In the genomic region with DNA sequence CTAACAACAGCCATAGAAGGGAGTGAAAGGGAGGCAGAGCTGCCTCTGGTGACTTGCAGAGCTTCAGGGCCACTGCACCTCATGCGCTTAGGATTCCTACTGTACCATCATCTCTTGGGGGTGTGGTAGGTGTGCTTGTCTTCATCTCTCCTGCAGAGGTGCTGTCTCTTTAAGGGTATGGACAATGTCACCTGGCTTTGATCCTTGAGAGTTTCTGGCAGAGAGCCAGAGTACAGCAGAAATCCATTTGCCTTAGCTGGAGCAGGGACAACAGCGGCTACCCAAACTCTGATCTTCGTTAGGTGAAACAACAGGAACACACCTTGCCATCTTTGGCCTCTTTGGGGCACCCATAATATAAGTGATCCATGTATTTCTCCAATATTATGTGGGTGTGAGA, we compare ENCODE assay signal across 25 mouse cellular contexts.
DNase-seq lines count a peak whose midpoint lies in the region; ATAC-seq and TF ChIP-seq lines count a peak whose summit lies in the region.
"Had no signal": no experiment of that assay in that cellular context is flagged by ENCODE, and none has a peak within 500 bp of the region (broad histone marks: within the 10 kb centered on the region; RNA-seq: fewer than 3 reads in every experiment).

No protein-coding gene starts in this region.

- no peaks in the 10 kb centered on the region for H3K9me3 ChIP-seq in hindbrain, postnatal 0 days (ENCODE audit: low read length)
- H3K9me3 ChIP-seq in hindbrain, embryonic 12.5 days (replicated peaks): 0 out of 2 replicates have a peak, but pooled peaks cover 3% of the 10 kb centered on the region
- no peaks in the 10 kb centered on the region for H3K9me3 ChIP-seq in lung, embryonic 14.5 days (ENCODE audit: low read depth, low read length)
- H3K9me3 ChIP-seq: embryonic facial prominence, embryonic 13.5 days; forebrain, embryonic 10.5 days; forebrain, embryonic 15.5 days; hindbrain, embryonic 13.5 days; kidney, embryonic 15.5 days; limb, embryonic 13.5 days; midbrain, embryonic 10.5 days; neural tube, embryonic 13.5 days had no signal

- H3K27ac ChIP-seq in hindbrain, postnatal 0 days: no peak overlapping the region
- H3K27ac ChIP-seq in hindbrain, embryonic 12.5 days: no peak overlapping the region
- no peak overlapping the region for H3K27ac ChIP-seq in lung, embryonic 14.5 days (ENCODE audit: low read depth)
- H3K27ac ChIP-seq: embryonic facial prominence, embryonic 13.5 days; forebrain, embryonic 10.5 days; forebrain, embryonic 15.5 days; hindbrain, embryonic 13.5 days; kidney, embryonic 15.5 days; limb, embryonic 13.5 days; liver, embryonic 14.5 days; midbrain, embryonic 10.5 days; neural tube, embryonic 13.5 days had no signal

- 58% methylated on average over 3 of the region's 3 CpGs for WGBS in hindbrain, postnatal 0 days
- WGBS in hindbrain, embryonic 12.5 days: 85% methylated on average over 3 of the region's 3 CpGs
- 68% methylated on average over 3 of the region's 3 CpGs for WGBS in lung, embryonic 14.5 days

- H3K4me2 ChIP-seq in hindbrain, postnatal 0 days (ENCODE audit: low read depth, low read length): no peak overlapping the region
- no peak overlapping the region for H3K4me2 ChIP-seq in hindbrain, embryonic 12.5 days (replicated peaks)
- H3K4me2 ChIP-seq in lung, embryonic 14.5 days: no peak overlapping the region
- H3K4me2 ChIP-seq: embryonic facial prominence, embryonic 13.5 days; forebrain, embryonic 15.5 days; heart, embryonic 11.5 days; hindbrain, embryonic 13.5 days; kidney, embryonic 15.5 days; limb, embryonic 13.5 days; neural tube, embryonic 13.5 days had no signal

- no peak overlapping the region for H3K4me3 ChIP-seq in hindbrain, postnatal 0 days (ENCODE audit: low read length)
- no peak overlapping the region for H3K4me3 ChIP-seq in hindbrain, embryonic 12.5 days
- no peak overlapping the region for H3K4me3 ChIP-seq in lung, embryonic 14.5 days (ENCODE audit: low read depth, low read length)
- H3K4me3 ChIP-seq: embryonic facial prominence, embryonic 13.5 days; forebrain, embryonic 10.5 days; forebrain, embryonic 15.5 days; hindbrain, embryonic 13.5 days; kidney, embryonic 15.5 days; limb, embryonic 13.5 days; midbrain, embryonic 10.5 days; myocyte; neural tube, embryonic 13.5 days had no signal

- peaks cover 11% of the 10 kb centered on the region for H3K4me1 ChIP-seq in hindbrain, postnatal 0 days (ENCODE audit: insufficient read depth, low read length)
- H3K4me1 ChIP-seq in hindbrain, embryonic 12.5 days: 0 out of 2 replicates have a peak, but pooled peaks cover 7% of the 10 kb centered on the region
- no peaks in the 10 kb centered on the region for H3K4me1 ChIP-seq in lung, embryonic 14.5 days (ENCODE audit: insufficient read depth)

- peak; percentile 20 for DNase-seq in cerebellum, adult 11-12 months
- DNase-seq in cerebellum, postnatal 4 days (ENCODE audit: low spot score in 2 of 2): no peak
- peak; percentile 52 for DNase-seq in hindbrain, postnatal 0 days (ENCODE audit: low spot score)
- peak; percentile 4 for DNase-seq in lung, embryonic 14.5 days
- DNase-seq in lung, postnatal 10 days: no peak
- DNase-seq in cerebellum, postnatal 10 days: peak; percentile 57 to 77
- DNase-seq in gastrocnemius, postnatal 4 days (ENCODE audit: low spot score in 2 of 2): no peak
- DNase-seq: adrenal gland, adult 8-10 months; heart, postnatal 36 days; thymus, adult 2 months; thymus, postnatal 36 days had no signal

- 0 out of 2 replicates have a peak, but pooled peaks have one; percentile 2 for TF ChIP-seq CTCF in hindbrain, postnatal 0 days (IDR thresholded peaks at IDR 0.05; ENCODE audit: low read depth)
- no peak for TF ChIP-seq CTCF in lung, embryonic 14.5 days (IDR thresholded peaks at IDR 0.05; ENCODE audit: low read depth)

- no peaks in the 10 kb centered on the region for H3K27me3 ChIP-seq in hindbrain, postnatal 0 days (ENCODE audit: insufficient read depth, low read length)
- no peaks in the 10 kb centered on the region for H3K27me3 ChIP-seq in hindbrain, embryonic 12.5 days
- H3K27me3 ChIP-seq in lung, embryonic 14.5 days (ENCODE audit: insufficient read depth, low read length): no peaks in the 10 kb centered on the region
- H3K27me3 ChIP-seq: embryonic facial prominence, embryonic 13.5 days; forebrain, embryonic 15.5 days; hindbrain, embryonic 13.5 days; kidney, embryonic 15.5 days; limb, embryonic 13.5 days; neural tube, embryonic 13.5 days had no signal

- ATAC-seq in hindbrain, postnatal 0 days: no peak
- ATAC-seq in hindbrain, embryonic 12.5 days (ENCODE audit: low FRiP score): no peak
- no peak for ATAC-seq in lung, embryonic 14.5 days (ENCODE audit: insufficient read depth)
- ATAC-seq: forebrain, embryonic 15.5 days; intestine, postnatal 0 days had no signal

- H3K9ac ChIP-seq in hindbrain, postnatal 0 days (replicated peaks; ENCODE audit: low read length): no peak overlapping the region
- H3K9ac ChIP-seq in hindbrain, embryonic 12.5 days: no peak overlapping the region
- H3K9ac ChIP-seq in lung, embryonic 14.5 days: no peak overlapping the region
- H3K9ac ChIP-seq: embryonic facial prominence, embryonic 13.5 days; forebrain, embryonic 15.5 days; hindbrain, embryonic 13.5 days; kidney, embryonic 15.5 days; limb, embryonic 13.5 days; liver, embryonic 14.5 days; neural tube, embryonic 13.5 days had no signal

- no peaks in the 10 kb centered on the region for H3K36me3 ChIP-seq in hindbrain, postnatal 0 days (ENCODE audit: insufficient read depth, low read length)
- no peaks in the 10 kb centered on the region for H3K36me3 ChIP-seq in hindbrain, embryonic 12.5 days
- no peaks in the 10 kb centered on the region for H3K36me3 ChIP-seq in lung, embryonic 14.5 days (ENCODE audit: insufficient read depth)
- H3K36me3 ChIP-seq: embryonic facial prominence, embryonic 13.5 days; forebrain, embryonic 10.5 days; forebrain, embryonic 15.5 days; G1E; hindbrain, embryonic 13.5 days; kidney, embryonic 15.5 days; limb, embryonic 13.5 days; midbrain, embryonic 10.5 days; neural tube, embryonic 13.5 days had no signal

Comparison
In these comparisons a context has a peak if more than half of its experiments do, and no peak if none do; other contexts are left out.
1. DNase-seq: peak in cerebellum, adult 11-12 months (single experiment), hindbrain, postnatal 0 days (single experiment), lung, embryonic 14.5 days (single experiment) and cerebellum, postnatal 10 days (2 of 2); none in cerebellum, postnatal 4 days (0 of 2), lung, postnatal 10 days (single experiment) and gastrocnemius, postnatal 4 days (0 of 2).